Mouse (Mus musculus): ENCODE measurements around the gene Cyp2c54.
"Not testable (repeated sequence)": the region's sequence is repeated elsewhere in the genome, so short reads cannot be mapped to it uniquely, and the experiment has no call there.

The Cyp2c54 gene

DNA sequence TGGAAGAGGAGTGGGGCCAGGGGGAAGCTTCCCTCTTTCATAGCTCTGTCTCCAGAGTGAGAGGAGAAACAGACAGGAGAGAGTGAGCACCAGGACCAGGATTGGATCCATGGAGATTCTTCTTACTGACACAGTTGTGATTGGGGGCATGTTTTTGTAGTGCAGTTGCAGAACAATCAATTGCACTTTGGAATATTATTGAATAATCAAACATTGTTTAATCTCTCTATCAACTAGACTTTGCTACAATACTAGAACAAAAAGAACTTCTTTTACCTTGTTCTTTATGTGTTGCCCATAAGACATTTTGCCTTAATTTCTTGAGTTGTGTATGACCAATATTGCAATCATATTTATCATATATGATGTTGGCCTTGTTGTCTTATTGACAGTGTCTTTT is at the start of gene Cyp2c54:
Gene Cyp2c54 (minus strand): TSS at position 127 of the 400 bp plus-strand sequence.
- no peak for DNase-seq (ENCODE audit: low spot score in 2 of 2)

- DNase-seq (ENCODE audit: low spot score in 2 of 2), result not testable (repeated sequence)
Measured at GRCm38 (mm10) chr19:40119624-40120023, 46.0 kb upstream of the Cyp2c54 start.

DNA sequence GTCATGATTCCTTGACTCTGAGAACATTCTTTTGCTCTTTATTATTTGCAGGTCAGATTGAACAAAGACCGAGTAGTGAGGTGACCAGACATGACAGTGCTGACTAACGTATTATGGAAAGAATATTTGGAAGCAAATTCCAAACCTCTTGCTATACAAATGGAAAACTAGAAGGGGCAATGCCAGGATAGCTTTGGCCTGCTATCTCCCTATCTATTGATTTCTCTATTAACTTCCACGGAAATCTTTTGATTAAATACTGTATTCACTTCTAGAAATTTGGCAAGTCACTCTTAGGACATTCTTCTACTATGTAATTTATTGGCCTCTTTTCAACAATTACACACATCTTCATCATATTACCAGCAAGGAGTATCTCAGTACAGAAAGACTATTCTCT is 17.5 kb upstream of the Cyp2c54 start:
- no peak for DNase-seq (ENCODE audit: low spot score in 2 of 2)

DNA sequence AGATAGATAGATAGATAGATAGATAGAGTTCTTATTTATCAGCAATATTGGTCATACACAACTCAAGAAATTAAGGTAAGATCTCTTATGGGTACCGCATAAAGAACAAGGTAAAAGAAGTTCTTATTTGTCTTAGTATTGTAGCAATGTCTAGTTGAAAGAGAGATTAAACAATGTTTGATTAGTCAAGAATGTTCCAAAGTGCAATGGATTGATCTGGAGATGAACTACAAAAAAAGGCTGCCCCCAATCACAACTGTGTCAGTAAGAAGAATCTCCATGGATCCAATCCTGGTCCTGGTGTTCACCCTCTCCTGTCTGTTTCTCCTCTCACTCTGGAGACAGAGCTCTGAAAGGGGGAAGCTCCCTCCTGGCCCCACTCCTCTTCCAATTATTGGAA is 15.8 kb upstream of the Cyp2c54 start, which contains the start of gene Cyp2c50:
Gene Cyp2c50 (plus strand): TSS at position 268 of the 400 bp plus-strand sequence.
- not testable (repeated sequence) for DNase-seq (ENCODE audit: low spot score in 2 of 2)

GRCm38 (mm10) chr19:40088381-40088780 is 14.8 kb upstream of the Cyp2c54 start:
- no peak for DNase-seq (ENCODE audit: low spot score in 2 of 2)

- not testable (repeated sequence) for DNase-seq (ENCODE audit: low spot score in 2 of 2)
Measured at GRCm38 (mm10) chr19:39992140-39992539, 81.5 kb downstream of the Cyp2c54 start, which contains the start of gene Cyp2c37. Gene Cyp2c37 (plus strand): TSS chr19:39992424.

DNA sequence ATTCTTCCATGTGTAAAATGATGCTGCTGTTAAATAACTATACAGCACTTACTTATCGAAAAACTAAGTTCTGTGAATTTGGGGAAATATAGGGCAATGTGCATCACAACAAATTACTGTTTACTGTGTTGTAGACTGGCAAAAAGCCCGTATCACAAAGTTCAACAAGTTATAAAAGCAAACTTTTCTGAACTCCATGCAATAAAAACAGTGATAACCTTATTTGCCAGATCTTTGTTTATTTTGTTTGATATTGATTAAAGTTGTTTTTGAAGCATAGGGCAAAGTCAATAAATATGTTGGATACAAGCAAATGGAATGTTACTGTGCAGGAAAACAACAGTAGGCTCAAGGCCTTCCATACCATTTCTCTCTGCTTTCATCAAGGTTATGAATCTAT is 84.2 kb downstream of the Cyp2c54 start:
- no peak for DNase-seq (ENCODE audit: low spot score in 2 of 2)

Measured in left cerebral cortex, adult 9 months (tissue).